Mouse (Mus musculus): ENCODE results near the gene Zpbp2. TPM values are rescaled to one million over a fixed set of nuclear protein-coding genes. Genes with fewer than 3 reads are reported as not detected.

Gene Zpbp2
- total RNA-seq (2014; rRNA removed) (0.24 TPM in 1 of 2 replicates, not detected in the other), polyA plus RNA-seq (2015; fragmentation: Nextera tagmentation; extraction: Ambion mirVana) (0.36 and 0.39 TPM in 2 replicates)

GRCm38 (mm10) chr11:98550975-98551828 lies at the start of gene Zpbp2:
Gene Zpbp2 (plus strand): TSS chr11:98551097.
- Histone ChIP-seq H3K9me3 (ENCODE audit: low read length) (no peaks in the 10 kb centered on the region), H3K36me3 (ENCODE audit: insufficient read depth, low read length) (no peaks in the 10 kb centered on the region), H3K4me2 (ENCODE audit: low read depth, low read length, poor library complexity, severe bottlenecking) (peak within 1 kb of the TSS; percentile 82), H3K9ac (replicated peaks; ENCODE audit: low read length, poor library complexity, severe bottlenecking) (peak within 1 kb of the TSS; percentile 74), H3K27me3 (ENCODE audit: insufficient read depth, low read length) (peaks cover 29% of the 10 kb centered on the region), H3K27ac (ENCODE audit: low read depth, low read length) (peak within 1 kb of the TSS; percentile 81), H3K4me3 (ENCODE audit: low read depth, low read length) (peak within 1 kb of the TSS; percentile 61), H3K4me1 (ENCODE audit: insufficient read depth, low read length) (no peaks in the 10 kb centered on the region; the same call in 1 of the 2 replicates)
- WGBS: under 1% methylated on average over 46 of the region's 51 CpGs
- DNase-seq (ENCODE audit: low spot score): peak; percentile 93
- peak; percentile 96 for ATAC-seq (ENCODE audit: low FRiP score)
- no peak for TF ChIP-seq CTCF (IDR thresholded peaks at IDR 0.05)

- no peak overlapping the region for H3K4me2 ChIP-seq (ENCODE audit: low read depth, low read length, poor library complexity, severe bottlenecking)
- H3K27ac ChIP-seq (ENCODE audit: low read depth, low read length): no peak overlapping the region
- H3K4me1 ChIP-seq (ENCODE audit: insufficient read depth, low read length): no peaks in the 10 kb centered on the region
- no peak for ATAC-seq (ENCODE audit: low FRiP score)
- 52% methylated on average over 3 of the region's 3 CpGs for WGBS
- no peaks in the 10 kb centered on the region for H3K36me3 ChIP-seq (ENCODE audit: insufficient read depth, low read length)
- H3K27me3 ChIP-seq (ENCODE audit: insufficient read depth, low read length): no peaks in the 10 kb centered on the region
- TF ChIP-seq CTCF (IDR thresholded peaks at IDR 0.05): no peak
- H3K9me3 ChIP-seq (ENCODE audit: low read length): no peaks in the 10 kb centered on the region
- H3K9ac ChIP-seq (replicated peaks; ENCODE audit: low read length, poor library complexity, severe bottlenecking): no peak overlapping the region
- DNase-seq (ENCODE audit: low spot score): no peak
- H3K4me3 ChIP-seq (ENCODE audit: low read depth, low read length): no peak overlapping the region
These were observed 46.0 kb upstream of the Zpbp2 start for GRCm38 (mm10) chr11:98504926-98505325.

- no peaks in the 10 kb centered on the region for H3K36me3 ChIP-seq (ENCODE audit: insufficient read depth, low read length)
- no peak overlapping the region for H3K4me2 ChIP-seq (ENCODE audit: low read depth, low read length, poor library complexity, severe bottlenecking)
- ATAC-seq (ENCODE audit: low FRiP score) (no peak), DNase-seq (ENCODE audit: low spot score) (peak; percentile 63)
- TF ChIP-seq CTCF (IDR thresholded peaks at IDR 0.05): no peak
- no peak overlapping the region for H3K27ac ChIP-seq (ENCODE audit: low read depth, low read length)
- no peaks in the 10 kb centered on the region for H3K27me3 ChIP-seq (ENCODE audit: insufficient read depth, low read length)
- no peak overlapping the region for H3K4me3 ChIP-seq (ENCODE audit: low read depth, low read length)
- no peaks in the 10 kb centered on the region for H3K9me3 ChIP-seq (ENCODE audit: low read length)
- no peaks in the 10 kb centered on the region for H3K4me1 ChIP-seq (ENCODE audit: insufficient read depth, low read length)
- H3K9ac ChIP-seq (replicated peaks; ENCODE audit: low read length, poor library complexity, severe bottlenecking): no peak overlapping the region
- 72% methylated on average over 7 of the region's 7 CpGs for WGBS
These were observed 41.5 kb upstream of the Zpbp2 start for GRCm38 (mm10) chr11:98509434-98509833.

DNA sequence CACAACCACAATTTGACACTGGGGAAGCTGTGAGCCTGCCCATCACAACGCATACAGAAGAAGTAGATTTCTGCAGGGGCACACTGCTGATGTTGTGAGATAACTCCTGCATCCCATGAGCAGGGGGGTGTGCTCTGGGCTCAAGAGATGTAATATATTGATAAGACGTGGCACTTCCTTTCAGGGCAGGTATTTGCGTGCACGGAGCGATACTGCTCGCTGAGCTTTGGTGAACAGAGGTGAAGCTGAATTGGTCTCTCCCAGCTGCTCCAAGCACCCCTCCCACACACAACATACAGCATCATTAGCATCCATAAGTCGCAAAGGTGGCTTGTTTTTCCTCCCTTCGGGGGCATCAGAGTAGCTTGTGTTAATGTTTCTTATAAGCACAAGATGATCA lies 40.8 kb upstream of the Zpbp2 start:
- H3K27me3 ChIP-seq (ENCODE audit: insufficient read depth, low read length): no peaks in the 10 kb centered on the region
- no peak for TF ChIP-seq CTCF (IDR thresholded peaks at IDR 0.05)
- H3K4me2 ChIP-seq (ENCODE audit: low read depth, low read length, poor library complexity, severe bottlenecking): no peak overlapping the region
- H3K9ac ChIP-seq (replicated peaks; ENCODE audit: low read length, poor library complexity, severe bottlenecking): no peak overlapping the region
- WGBS: 85% methylated on average over 8 of the region's 8 CpGs
- H3K4me1 ChIP-seq (ENCODE audit: insufficient read depth, low read length): no peaks in the 10 kb centered on the region
- DNase-seq (ENCODE audit: low spot score) (no peak), ATAC-seq (ENCODE audit: low FRiP score) (no peak)
- no peak overlapping the region for H3K27ac ChIP-seq (ENCODE audit: low read depth, low read length)
- no peaks in the 10 kb centered on the region for H3K9me3 ChIP-seq (ENCODE audit: low read length)
- H3K4me3 ChIP-seq (ENCODE audit: low read depth, low read length): no peak overlapping the region
- no peaks in the 10 kb centered on the region for H3K36me3 ChIP-seq (ENCODE audit: insufficient read depth, low read length)

DNA sequence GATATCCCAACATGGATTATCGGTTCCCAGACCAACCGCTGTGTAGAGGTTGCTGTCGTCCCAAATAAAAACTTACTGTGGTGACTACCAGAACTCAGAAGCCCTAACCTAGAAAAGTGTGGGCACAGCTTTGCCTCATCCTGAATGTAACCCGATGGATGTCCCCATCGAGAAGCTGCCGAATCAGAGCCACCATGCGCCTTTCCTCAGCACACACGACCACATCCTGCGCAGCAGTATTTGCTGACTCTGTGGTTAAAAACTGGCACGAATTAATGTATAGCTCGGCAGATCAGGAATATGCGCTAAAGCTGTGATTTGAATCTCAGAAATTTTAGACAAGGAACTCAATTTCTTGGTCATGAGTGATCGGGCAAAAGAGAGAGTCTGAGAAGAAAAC lies 38.0 kb upstream of the Zpbp2 start:
- Histone ChIP-seq H3K4me2 (ENCODE audit: low read depth, low read length, poor library complexity, severe bottlenecking) (no peak overlapping the region), H3K36me3 (ENCODE audit: insufficient read depth, low read length) (no peaks in the 10 kb centered on the region), H3K27ac (ENCODE audit: low read depth, low read length) (no peak overlapping the region), H3K4me1 (ENCODE audit: insufficient read depth, low read length) (no peaks in the 10 kb centered on the region), H3K27me3 (ENCODE audit: insufficient read depth, low read length) (no peaks in the 10 kb centered on the region), H3K4me3 (ENCODE audit: low read depth, low read length) (no peak overlapping the region), H3K9me3 (ENCODE audit: low read length) (no peaks in the 10 kb centered on the region), H3K9ac (replicated peaks; ENCODE audit: low read length, poor library complexity, severe bottlenecking) (no peak overlapping the region)
- no peak for DNase-seq (ENCODE audit: low spot score)
- 94% methylated on average over 13 of the region's 13 CpGs for WGBS
- no peak for TF ChIP-seq CTCF (IDR thresholded peaks at IDR 0.05)
- no peak for ATAC-seq (ENCODE audit: low FRiP score)

GRCm38 (mm10) chr11:98513356-98513936 lies 37.5 kb upstream of the Zpbp2 start:
- 40% methylated on average over 6 of the region's 6 CpGs for WGBS
- ATAC-seq (ENCODE audit: low FRiP score): no peak
- H3K4me3 ChIP-seq (ENCODE audit: low read depth, low read length): no peak overlapping the region
- no peak overlapping the region for H3K27ac ChIP-seq (ENCODE audit: low read depth, low read length)
- H3K4me2 ChIP-seq (ENCODE audit: low read depth, low read length, poor library complexity, severe bottlenecking): no peak overlapping the region
- H3K9me3 ChIP-seq (ENCODE audit: low read length): no peaks in the 10 kb centered on the region
- no peak overlapping the region for H3K9ac ChIP-seq (replicated peaks; ENCODE audit: low read length, poor library complexity, severe bottlenecking)
- no peaks in the 10 kb centered on the region for H3K27me3 ChIP-seq (ENCODE audit: insufficient read depth, low read length)
- TF ChIP-seq CTCF (IDR thresholded peaks at IDR 0.05): no peak
- DNase-seq (ENCODE audit: low spot score): no peak
- H3K4me1 ChIP-seq (ENCODE audit: insufficient read depth, low read length): no peaks in the 10 kb centered on the region
- no peaks in the 10 kb centered on the region for H3K36me3 ChIP-seq (ENCODE audit: insufficient read depth, low read length)

Data from midbrain, postnatal 0 days (tissue).